Mouse (Mus musculus) inflammation-experienced regulatory T-cells, adult 6 months (primary cell): ENCODE data around the gene Unc5a. TPM values are rescaled to one million over a fixed set of nuclear protein-coding genes. Genes with fewer than 3 reads are reported as not detected.

Experiments
- ATAC-seq: one replicate; pipeline ENCODE4 v1.8.0; 2017
- polyA plus RNA-seq, 3 experiments: library from polyadenylated mRNA; unstranded; fragments of 100-300 nt; shearing (Covaris generic); gene quantifications; one replicate each; pipeline ENCODE4 v1.2.1; 2017

Unc5a gene
- 1 to 10 TPM in 1 of 3 experiments, under 1 TPM in 2; 0.62 to 1.4 (median 0.72) TPM for polyA plus RNA-seq

- ATAC-seq, result peak; percentile 14
These were observed at the start of gene Unc5a for GRCm38 (mm10) chr13:54948531-54949493. TSS of gene Unc5a (plus strand) at chr13:54949411.

GRCm38 (mm10) chr13:54912053-54912452 is 37.2 kb upstream of the Unc5a start:
- no peak for ATAC-seq

GRCm38 (mm10) chr13:54912894-54913621 is 36.2 kb upstream of the Unc5a start:
- ATAC-seq, result no peak

DNA sequence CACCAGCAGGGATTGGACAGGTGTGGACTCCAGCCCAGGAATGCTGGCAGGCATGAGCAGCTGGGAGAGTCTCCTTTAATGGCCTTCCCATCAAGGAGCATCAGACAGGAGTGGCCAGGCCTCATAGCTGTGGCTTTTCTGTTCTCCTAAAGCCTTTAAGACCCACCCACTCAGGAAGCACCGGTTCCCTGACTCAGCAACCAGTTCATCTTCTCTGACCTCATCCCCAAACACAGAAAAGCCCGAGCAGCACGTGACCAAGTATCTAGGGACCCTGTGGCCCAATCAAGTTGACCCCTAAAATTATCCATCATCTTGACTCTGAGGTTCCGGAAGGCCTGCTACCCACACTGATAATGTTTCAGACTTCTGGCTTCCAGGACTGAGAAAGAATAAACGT is 32.6 kb upstream of the Unc5a start:
- ATAC-seq, result no peak

DNA sequence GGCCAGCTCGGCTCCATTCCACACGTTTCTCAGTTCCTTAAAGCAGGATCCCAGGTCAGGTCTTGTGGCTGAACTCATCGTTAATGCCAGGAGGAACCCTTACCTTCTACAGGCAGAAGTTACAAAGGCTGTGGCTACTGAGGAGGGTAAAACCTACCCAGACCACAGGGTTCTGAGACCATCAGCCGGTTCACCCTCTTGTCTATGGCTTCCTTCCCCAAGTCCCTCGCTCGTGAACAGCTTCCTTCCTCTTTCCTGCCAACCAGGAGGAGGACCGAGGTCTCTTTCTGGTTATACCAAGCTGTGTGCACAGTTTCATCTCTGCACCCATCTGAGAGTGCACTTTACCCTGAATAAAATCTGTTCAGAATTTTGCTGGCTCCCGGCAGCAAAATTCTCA is 30.3 kb upstream of the Unc5a start:
- ATAC-seq, result no peak

DNA sequence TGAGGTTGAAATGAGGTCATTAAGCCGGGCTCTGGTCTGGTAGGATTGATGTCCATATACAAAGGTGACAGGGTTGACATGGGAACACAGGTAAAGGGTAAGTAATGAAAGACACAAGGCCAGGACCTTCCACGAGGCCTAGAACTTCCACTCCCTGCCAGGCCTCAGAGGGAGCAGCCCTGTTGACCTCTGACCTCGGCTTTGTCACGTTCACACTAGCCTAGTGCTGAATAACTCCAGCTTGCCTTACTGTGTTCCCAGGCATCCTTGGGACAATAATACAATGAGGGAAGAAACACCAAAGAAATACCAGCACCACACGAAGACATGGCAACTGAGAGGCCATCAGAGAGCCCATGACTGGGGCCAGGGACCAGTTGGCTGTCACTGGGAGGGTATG is 29.5 kb upstream of the Unc5a start:
- ATAC-seq, result no peak

GRCm38 (mm10) chr13:54921700-54922099 is 27.5 kb upstream of the Unc5a start:
- no peak for ATAC-seq

- ATAC-seq, result no peak
These were observed 25.5 kb upstream of the Unc5a start for GRCm38 (mm10) chr13:54923705-54924104.

GRCm38 (mm10) chr13:54925466-54925865 is 23.7 kb upstream of the Unc5a start:
- ATAC-seq, result no peak

DNA sequence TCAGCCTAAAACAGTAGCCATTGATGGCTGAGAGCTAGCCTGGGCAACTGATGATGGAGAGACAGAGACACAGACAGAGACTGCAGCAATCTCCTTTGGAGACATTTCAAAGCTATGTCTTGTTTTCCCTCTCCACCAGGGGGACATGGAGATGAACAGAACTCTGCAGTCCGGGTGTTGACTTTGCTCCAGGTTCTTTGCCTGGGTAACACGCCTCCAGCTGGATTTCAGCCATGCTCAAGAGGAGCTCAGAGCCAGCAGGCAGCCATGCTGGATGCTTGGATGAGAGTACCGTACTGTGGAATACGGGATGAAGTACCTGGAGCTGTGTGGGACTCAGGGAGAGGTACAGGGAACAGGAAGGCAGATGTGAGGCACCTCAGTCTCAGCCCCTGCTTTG is 22.6 kb upstream of the Unc5a start:
- ATAC-seq, result no peak

DNA sequence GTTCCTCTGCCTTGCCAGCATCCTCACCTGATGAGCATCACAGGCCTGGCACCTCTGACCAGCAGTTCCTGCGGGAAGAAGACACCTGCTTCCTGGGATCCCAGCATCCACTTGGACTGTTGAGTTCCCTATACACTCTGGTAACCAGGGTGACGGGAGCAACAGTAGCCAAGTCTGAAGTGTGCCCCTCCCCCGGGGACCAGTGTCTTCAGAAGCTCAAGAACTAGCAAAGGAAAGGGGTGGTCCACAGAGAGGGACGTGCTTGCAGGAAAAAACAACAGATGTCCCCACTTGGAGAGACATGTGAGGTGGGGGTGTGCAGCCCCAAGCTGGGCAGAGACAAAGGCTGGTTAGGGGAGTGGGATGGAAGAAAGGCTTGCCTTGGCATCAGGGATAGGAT is 19.1 kb upstream of the Unc5a start:
- no peak for ATAC-seq

DNA sequence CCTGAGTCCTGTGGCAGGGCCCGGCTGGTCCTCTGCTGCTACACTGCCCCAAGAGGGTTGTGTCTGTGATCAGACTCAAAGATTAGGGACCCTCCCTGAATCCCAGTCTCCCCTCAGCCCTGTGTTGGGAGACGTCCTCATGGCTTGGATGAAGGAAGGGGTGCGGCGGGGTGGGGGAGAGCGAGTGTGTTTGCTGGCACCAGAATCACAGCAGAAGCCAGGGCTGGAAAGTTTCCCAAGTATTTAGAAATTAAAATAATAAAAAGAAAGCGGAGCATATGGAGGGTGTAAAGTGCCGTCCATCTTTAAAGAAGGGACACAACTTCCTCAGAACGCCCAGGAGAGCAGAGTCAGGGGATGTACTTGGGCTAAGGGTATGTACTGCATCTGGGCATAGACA is 14.3 kb upstream of the Unc5a start:
- ATAC-seq, result no peak

GRCm38 (mm10) chr13:54936173-54936572 is 13.0 kb upstream of the Unc5a start:
- no peak for ATAC-seq

DNA sequence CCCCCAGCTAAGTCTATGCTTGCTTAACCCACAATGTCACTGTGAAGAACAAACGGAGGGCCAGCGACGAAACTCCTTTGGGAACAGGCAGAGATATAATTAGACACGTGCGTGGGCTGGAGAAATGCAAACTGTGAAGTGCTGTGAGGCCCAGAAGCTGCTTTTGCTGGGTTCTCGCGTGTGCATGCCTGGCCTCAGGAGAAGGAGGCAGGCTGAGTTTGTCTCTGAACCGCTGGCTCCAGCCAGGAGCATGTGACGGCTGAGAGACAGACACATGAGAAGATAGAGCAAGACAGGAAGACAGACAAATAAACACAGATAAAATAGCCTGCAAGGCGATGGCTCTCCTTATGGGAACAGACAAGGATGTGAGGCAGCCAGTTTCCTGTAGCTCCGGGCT is 11.3 kb upstream of the Unc5a start:
- ATAC-seq, result no peak

DNA sequence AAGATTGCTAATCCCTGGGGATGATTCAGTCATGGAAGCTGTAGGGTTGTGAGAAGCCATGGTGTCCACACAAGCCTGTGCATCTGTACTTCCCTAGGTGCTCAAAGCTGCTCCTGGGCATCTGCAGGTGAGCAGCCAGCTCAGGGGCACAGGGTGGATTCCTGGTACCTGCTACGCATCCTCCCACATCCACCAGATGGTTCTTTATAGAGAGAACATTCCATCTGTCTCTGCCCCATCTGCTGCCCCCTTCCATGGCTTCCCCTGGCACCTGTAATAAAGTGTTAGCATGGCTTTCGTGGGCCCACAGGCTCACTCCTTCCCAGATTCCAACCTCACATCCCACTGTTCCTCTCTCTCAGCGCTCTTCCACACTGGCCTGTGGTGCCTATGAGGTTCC is 10.7 kb upstream of the Unc5a start:
- ATAC-seq, result no peak

DNA sequence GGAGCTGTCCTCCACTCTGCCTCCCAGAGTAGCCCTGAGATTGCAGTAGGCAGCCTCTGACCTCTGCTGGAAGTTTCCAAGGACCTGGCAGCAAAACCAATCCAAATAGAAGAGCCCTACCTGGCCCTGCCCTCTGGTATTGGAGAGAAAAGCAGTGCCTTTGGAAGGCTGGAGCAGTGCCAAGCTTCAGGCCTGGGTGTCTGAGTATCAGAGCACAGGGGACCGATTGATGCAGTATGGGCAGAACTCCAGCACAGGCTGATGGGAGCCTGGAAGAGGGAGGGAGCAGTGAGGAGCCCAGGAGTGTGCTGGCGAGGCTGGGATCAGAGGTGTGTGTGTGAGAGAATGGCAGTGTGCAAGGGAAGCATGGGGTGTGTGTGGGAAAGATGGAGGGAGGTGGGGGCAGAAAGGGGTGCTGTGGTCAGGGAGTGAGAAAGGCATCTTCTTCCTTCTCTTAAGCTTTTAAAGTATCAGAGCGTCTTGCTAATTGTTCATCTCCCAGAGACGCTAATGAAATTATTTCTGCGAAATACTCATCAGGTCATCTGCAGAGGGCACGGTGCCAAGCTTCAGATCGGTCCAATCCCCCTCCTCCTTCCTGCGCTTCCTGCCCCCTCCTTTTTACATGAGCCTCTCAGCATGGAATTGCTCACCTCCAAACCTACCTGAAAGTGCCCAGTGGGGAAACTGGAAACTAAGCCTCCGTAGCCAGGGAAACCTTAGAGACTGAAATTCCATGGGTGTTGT is 4.6 kb upstream of the Unc5a start:
- no peak for ATAC-seq

DNA sequence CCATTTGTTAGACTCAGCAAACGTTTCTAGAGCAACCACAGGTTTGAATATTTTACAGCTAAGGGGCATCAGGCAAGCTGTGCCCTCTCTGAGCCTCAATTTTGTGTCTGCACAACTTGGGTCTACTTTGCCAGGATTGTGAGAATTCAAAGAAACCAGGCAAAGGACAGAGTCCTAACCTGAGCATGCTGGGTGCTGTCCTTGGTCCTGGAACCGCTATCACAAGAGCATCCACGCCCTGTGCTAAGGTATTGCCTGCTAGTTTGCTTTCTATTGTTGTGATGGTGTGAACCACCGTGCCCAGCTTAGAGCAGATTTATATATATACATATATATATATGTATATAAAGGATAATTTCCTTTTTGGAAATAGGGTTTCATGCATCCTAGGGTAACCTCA is 3.9 kb upstream of the Unc5a start:
- no peak for ATAC-seq

DNA sequence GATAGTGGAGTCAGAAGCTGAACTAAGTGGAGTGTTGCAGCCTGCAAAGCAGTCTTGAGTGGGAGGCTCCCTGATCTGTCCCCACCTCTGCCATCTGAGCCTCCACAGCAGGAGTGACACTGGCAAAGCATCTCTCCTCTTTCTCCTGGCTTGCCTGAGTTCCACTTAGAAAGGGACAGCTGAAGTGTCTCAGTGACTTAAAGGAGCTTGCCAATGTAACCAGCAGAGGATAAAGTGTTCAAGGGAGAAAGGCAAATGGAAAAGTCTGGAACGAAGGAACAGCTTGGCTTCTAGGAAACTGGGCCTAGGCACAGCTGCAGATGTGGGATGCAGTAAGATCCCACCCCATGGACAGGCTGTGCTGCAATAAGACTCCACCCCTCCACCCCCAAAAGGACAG is 2.8 kb upstream of the Unc5a start:
- no peak for ATAC-seq

DNA sequence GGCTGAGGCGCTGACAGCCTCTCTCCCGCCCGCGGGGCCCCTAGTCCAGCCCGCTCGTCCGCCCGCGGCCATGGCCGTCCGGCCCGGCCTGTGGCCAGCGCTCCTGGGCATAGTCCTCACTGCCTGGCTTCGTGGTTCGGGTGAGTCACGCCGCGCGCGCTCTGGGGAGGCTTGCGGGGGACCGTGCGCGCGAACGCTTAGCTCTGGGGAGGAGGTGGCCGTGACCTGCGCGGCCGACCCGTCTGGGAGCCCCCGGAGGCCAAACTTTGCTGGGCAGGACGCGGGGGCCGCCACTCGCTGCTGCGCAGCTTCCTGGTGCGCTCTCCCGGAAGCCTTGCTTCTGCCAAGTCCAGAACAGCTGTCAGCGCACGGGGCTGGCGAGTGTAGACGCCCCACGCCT is 381 bp downstream of the Unc5a start:
- no peak for ATAC-seq

GRCm38 (mm10) chr13:54950131-54950530 is 920 bp downstream of the Unc5a start:
- no peak for ATAC-seq

- no peak for ATAC-seq
These were observed 2.0 kb downstream of the Unc5a start for GRCm38 (mm10) chr13:54951166-54951565.

- no peak for ATAC-seq
These were observed 5.5 kb downstream of the Unc5a start for GRCm38 (mm10) chr13:54954745-54955144.
